Mouse (Mus musculus) kidney, adult 2 months (tissue): ENCODE results near the gene Rccd1.

Experiments used
- CTCF ChIP-seq: fragments of 200-500 bp; conservative IDR thresholded peaks from 2 replicates; pipeline ENCODE4 v1.5.1; 2011; ENCODE audit warnings: low read depth, mild to moderate bottlenecking, control low read depth, low read length, moderate library complexity, mixed read lengths; ENCODE audit not compliant: insufficient read depth, insufficient read length
- POLR2A ChIP-seq: fragments of 200-500 bp; IDR thresholded peaks from one replicate; pipeline ENCODE4 v1.6.1; 2011; ENCODE audit warnings: low read depth, low read length, control low read depth

GRCm38 (mm10) chr7:80357156-80357555 lies 32.9 kb upstream of the Rccd1 start:
- TF ChIP-seq CTCF (no peak), POLR2A (no peak)
